Mouse (Mus musculus) E14TG2a.4 (cell line): ENCODE results near the gene Ptpa.

Experiments used
- CTCF ChIP-seq: conservative IDR thresholded peaks from 2 replicates; pipeline ENCODE4 v1.5.1; 2014; ENCODE audit warnings: low read length
- POU5F1 ChIP-seq: IDR thresholded peaks from 2 replicates; pipeline ENCODE4 v1.6.1; 2014; ENCODE audit warnings: low read length, borderline replicate concordance

- TF ChIP-seq CTCF (no peak), POU5F1 (no peak)
Observed at GRCm38 (mm10) chr2:30403870-30404269, 12.0 kb upstream of the Ptpa start.
